Mouse (Mus musculus) T-cell, adult 66 days (primary cell): ENCODE measurements around the gene Tti1. TPM values are rescaled to one million over a fixed set of nuclear protein-coding genes. Genes with fewer than 3 reads are reported as not detected.

ENCODE experiments used
- total RNA-seq, 2 experiments: library from RNA; stranded (reverse); gene quantifications; 3 replicates in 1 of 2; 4 replicates in 1 of 2; pipeline ENCODE4 v1.2.4; 2023

Tti1 gene
- 10 to 100 TPM; 28.2 to 32.7 TPM for total RNA-seq

GRCm38 (mm10) chr2:158028354-158028863 is at the start of gene Tti1, which contains the start of gene Rprd1b:
Gene Tti1 (minus strand): TSS chr2:158028433.
Gene Rprd1b (plus strand): TSS chr2:158028497.

Other genes starting within 250 kb of the Tti1 start
- not detected for gene Vstm2l, start 113.8 kb downstream of the Tti1 start, total RNA-seq
- 10 to 100 TPM; 32.2 to 37.6 TPM for gene Rprd1b, start 64 bp upstream of the Tti1 start, total RNA-seq
- 1 to 10 TPM; 1.2 to 2.6 TPM for gene Tgm2, start 118.0 kb upstream of the Tti1 start, total RNA-seq
- not detected for gene D630003M21Rik, start 200.8 kb upstream of the Tti1 start, total RNA-seq
- not detected for gene Bpi, start 229.7 kb upstream of the Tti1 start, total RNA-seq